Mouse (Mus musculus) kidney, adult 2 months (tissue): ENCODE data around the gene E130114P18Rik.

ENCODE experiments used
- CTCF ChIP-seq: fragments of 200-500 bp; conservative IDR thresholded peaks from 2 replicates; pipeline ENCODE4 v1.5.1; 2011; ENCODE audit warnings: low read depth, mild to moderate bottlenecking, control low read depth, low read length, moderate library complexity, mixed read lengths; ENCODE audit not compliant: insufficient read depth, insufficient read length
- POLR2A ChIP-seq: fragments of 200-500 bp; IDR thresholded peaks from one replicate; pipeline ENCODE4 v1.6.1; 2011; ENCODE audit warnings: low read depth, low read length, control low read depth

DNA sequence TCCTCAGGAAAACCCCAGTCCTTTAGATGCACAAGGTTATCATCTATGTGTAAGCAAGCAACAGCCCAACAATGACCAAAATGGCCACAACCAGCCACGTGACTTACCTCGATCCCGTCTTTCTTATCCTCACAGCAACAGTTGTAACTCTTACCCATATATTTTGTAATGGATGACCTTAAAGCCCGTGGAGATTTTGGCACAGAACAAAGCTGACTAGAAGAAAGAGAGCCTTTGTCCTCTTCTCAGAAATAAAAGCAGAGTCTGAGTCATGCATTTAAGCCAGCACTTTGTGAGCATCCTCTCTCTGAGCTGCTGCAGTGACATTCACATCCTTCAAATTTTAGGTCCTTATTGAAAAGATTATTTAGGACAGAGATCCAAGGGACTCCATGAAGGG is 156.1 kb downstream of the E130114P18Rik start:
- TF ChIP-seq CTCF (no peak), POLR2A (no peak)
